Mouse (Mus musculus) regulatory T cell (primary cell): ENCODE measurements around the gene Dhrs1.

Experiments used
- in situ Hi-C: fragments of 300-600 bp; cut with MboI, MseI; formaldehyde crosslinking; loops from one replicate; pipeline ENCODE4 v1.15.1; 2025; ENCODE audit warnings: high pct_unique_total_duplicates

Gene Dhrs1

GRCm38 (mm10) chr14:55721700-55722437, 23.6 kb downstream of the Dhrs1 start, which contains the start of gene Rabggta:
Rabggta (minus strand) TSS chr14:55722263.
- in situ Hi-C loops, result loop anchor here (5.0 kb wide), 1 partner anchor 40 kb away; the partner anchor contains the start of gene Tinf2

GRCm38 (mm10) chr14:55721076-55721475, 24.4 kb downstream of the Dhrs1 start:
- in situ Hi-C loops, result loop anchor here (5.0 kb wide), 1 partner anchor 39 kb away; the partner anchor contains the start of gene Tinf2

GRCm38 (mm10) chr14:55720666-55721065, 24.8 kb downstream of the Dhrs1 start:
- in situ Hi-C loops, result loop anchor here (5.0 kb wide), 1 partner anchor 38 kb away; the partner anchor contains the start of gene Tinf2

DNA sequence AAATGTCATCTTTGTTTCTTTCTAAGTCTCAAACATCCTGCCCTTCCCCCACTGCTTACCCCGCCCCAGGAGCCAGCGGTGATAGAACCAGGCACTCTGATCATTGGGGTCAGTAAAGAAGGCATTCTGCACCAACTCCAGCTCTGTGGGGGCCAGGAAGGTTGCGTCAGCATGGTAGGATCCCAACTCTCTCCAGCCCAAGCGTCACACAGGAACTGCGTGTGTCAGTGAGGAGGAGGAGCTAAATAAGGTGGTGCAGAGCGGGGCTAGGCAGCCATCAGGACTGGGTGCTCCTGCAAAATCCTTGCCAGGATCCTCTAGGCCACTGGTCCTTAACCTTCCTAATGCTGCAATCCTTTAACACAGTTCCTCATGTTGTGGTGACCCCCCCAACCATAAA, 25.8 kb downstream of the Dhrs1 start:
- in situ Hi-C loops, result loop anchor here (5.0 kb wide), 1 partner anchor 37 kb away; the partner anchor contains the start of gene Tinf2

- in situ Hi-C loops, result no loop called here
Measured at GRCm38 (mm10) chr14:55716884-55717283, 28.6 kb downstream of the Dhrs1 start.

- in situ Hi-C loops, result no loop called here
Measured at GRCm38 (mm10) chr14:55716271-55716670, 29.2 kb downstream of the Dhrs1 start.

DNA sequence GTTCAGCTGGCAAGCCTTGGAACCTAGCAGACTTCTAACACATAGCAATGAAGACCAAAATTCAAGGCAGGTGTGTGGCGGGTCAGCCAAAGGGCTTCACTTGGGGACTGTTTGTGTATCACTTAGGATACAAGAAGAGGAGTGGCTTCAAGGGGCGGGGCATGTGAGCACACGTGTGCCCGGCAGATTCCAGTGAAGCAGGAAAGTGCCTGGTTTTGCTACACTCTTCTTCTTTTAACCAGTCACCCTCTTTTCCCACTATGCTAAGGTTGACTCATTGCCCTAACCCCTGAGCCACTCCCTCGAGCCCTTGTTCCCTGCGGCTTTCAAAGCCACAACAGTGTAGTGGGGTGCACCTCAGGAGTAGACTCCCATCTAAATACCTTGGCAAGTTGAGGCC, 30.6 kb downstream of the Dhrs1 start:
- in situ Hi-C loops, result no loop called here

- in situ Hi-C loops, result no loop called here
Measured at GRCm38 (mm10) chr14:55713729-55714122, 31.8 kb downstream of the Dhrs1 start, which contains the start of gene Tgm1. Tgm1 (minus strand) TSS chr14:55713926.

DNA sequence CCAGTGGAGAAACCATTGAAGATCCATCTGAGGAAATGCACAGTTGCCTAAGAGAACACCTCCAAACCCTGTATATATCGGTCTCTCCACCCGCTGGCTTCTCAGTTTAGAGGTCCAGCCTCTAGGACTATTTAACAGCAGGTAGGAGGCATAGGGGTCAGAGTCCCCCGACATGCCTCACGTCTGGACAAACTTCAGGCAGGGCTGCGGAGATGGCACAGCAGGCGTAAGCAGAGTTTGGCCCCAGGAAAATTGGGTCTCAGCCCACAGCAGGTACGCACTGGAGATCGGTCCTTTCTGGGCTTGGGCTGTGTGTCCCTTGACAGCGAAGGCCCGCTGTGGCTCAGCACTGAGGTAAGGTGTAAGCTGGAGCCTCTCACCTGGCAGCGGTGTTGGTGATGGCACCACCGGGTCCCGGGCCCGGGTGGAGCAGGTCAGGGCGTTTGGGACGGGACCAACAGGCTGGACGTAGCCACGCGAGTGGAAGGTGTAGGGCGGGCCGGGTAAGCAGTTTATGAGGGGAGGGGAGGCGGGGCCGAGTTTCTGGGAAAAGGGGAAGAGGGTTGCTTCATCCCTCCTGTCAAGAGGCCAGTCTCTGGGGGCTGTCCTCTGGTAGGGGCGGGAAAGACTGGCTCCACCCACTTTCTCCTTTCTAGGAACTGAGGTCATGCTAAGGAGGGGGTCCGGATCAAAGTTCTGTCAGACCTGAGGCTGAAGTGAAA, 32.3 kb downstream of the Dhrs1 start:
- in situ Hi-C loops, result no loop called here

DNA sequence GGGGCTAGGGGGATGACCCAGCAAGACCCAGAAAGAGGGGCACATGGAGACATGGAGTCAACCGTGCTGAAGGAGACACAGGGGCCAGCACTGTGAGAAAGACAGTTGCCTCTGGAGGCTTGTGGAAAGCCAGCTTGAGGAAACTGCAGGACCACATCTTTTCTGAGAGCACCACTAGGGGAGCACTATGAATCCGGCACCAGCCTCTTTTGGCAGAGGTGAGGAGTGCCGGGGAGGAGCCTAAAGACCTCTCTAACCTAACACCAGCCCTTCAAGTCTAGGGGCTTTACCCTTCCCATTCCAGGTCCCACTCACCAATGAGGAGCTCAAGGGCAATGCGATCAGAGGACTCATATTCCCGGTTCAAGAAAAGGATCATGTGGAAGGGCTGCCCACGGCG, 33.7 kb downstream of the Dhrs1 start:
- in situ Hi-C loops, result no loop called here

GRCm38 (mm10) chr14:55709509-55709908, 36.0 kb downstream of the Dhrs1 start:
- in situ Hi-C loops, result no loop called here

DNA sequence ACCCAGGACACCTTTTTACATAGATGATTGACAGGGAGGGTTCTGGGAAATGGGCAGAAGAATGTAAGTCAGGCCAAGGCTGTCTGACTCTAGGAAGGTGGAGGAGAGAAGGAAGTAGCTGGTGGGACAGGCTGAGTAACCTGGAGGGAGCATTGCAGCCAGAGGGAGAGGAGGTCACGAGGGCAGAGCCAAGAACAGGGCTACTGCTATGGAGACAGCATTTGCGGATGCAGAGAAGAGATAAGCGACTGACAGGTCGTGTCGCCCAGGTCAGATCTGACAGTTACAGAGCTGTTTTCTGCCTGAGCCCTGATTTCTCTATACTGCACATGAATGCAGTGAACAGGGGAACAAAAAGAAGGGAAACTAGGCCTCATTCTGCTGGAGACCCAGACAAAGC, 38.1 kb downstream of the Dhrs1 start:
- in situ Hi-C loops, result no loop called here

DNA sequence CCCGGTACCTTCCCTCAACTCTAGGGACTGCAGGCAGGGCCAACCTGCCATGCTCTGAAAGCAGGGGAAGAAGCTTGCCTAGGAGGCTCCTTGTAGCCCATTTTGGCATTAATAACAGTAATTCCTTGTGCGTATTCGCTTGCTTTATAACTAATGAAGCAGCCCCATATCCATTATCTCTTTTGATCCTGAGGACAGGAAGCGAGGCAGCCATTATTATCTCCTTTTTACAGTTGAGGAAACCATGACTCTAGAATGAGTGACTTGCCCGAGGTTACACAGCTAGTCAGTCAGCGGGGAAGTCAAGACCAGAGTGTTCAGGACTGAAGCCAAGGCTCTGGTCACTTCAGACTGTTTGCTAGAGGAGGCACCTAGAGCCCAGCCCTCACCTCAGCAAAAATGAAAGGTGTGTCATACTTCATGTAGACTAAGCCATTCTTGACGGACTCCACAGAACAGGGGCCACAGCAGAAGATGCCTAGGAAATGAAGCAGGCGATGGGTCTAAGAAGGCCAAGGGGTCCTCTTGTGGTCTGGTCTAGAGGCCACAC, 39.4 kb downstream of the Dhrs1 start:
- in situ Hi-C loops, result no loop called here

DNA sequence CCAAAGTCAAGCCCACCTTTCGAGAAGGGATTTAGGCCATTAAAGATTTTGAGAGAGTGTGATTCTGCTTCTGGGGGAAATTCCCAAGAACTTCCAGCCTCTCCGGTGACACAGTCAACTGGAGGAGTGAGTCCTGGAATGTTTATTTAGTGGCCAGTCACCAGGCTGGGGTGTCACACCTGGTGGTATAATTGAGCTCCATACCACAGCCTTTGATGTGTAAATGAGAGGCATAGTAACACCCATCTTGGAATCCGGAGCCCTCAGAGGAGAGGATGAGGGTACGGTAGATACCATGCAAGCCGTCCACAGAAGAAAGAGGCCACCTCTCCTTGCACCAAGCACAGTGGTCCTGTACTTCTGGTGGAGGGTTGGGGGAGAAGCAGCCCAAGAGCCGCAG, 42.7 kb downstream of the Dhrs1 start:
- in situ Hi-C loops, result no loop called here

DNA sequence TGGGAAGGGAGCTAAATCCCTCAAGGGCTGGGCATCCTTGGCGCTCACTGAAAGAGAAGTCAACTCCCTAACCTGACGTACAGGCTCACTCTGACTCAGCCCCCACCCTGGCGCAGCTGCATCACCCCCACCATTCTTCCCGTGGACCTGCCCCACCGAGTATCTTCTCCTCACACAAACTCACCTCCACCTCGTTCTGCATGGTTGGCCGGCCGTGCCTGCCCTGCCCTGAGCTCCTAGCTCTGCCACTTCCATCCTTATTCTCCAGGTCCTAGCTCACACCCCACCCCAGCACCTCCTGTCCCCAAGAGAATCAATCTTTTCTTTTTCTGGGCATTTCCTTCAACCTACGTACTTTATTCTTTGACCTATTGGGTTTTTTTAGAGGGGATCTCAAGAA, 44.4 kb downstream of the Dhrs1 start:
- in situ Hi-C loops, result no loop called here

GRCm38 (mm10) chr14:55697226-55697625, 48.3 kb downstream of the Dhrs1 start:
- in situ Hi-C loops, result no loop called here

DNA sequence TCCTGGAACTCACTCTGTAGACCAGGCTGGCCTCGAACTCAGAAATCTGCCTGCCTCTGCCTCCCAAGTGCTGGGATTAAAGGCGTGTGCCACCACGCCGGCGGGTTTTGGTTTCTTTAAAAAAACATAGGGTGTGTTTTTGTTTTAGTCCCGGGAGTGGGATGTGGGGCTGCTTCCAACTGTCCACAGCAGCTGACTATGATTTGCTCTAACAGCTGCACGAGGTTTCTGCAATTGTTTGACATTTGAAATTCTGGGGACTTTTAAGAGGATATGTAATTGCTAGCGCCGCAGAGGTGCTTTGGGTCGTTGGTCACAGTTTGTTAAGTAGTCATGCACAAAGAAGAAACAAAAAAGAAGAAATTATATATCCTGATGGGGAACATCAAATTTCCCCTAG, 56.1 kb downstream of the Dhrs1 start:
- in situ Hi-C loops, result no loop called here
